Mouse (Mus musculus): ENCODE measurements around the gene Ano8. TPM values are rescaled to one million over a fixed set of nuclear protein-coding genes. Genes with fewer than 3 reads are reported as not detected.

Gene Ano8
- 5.8 TPM for polyA plus RNA-seq (2015; fragmentation: Illumina TruSeq; extraction: RNeasy Lipid Tissue Mini Kit (QIAGEN cat#74804); ENCODE audit: insufficient read depth, low replicate concordance)

DNA sequence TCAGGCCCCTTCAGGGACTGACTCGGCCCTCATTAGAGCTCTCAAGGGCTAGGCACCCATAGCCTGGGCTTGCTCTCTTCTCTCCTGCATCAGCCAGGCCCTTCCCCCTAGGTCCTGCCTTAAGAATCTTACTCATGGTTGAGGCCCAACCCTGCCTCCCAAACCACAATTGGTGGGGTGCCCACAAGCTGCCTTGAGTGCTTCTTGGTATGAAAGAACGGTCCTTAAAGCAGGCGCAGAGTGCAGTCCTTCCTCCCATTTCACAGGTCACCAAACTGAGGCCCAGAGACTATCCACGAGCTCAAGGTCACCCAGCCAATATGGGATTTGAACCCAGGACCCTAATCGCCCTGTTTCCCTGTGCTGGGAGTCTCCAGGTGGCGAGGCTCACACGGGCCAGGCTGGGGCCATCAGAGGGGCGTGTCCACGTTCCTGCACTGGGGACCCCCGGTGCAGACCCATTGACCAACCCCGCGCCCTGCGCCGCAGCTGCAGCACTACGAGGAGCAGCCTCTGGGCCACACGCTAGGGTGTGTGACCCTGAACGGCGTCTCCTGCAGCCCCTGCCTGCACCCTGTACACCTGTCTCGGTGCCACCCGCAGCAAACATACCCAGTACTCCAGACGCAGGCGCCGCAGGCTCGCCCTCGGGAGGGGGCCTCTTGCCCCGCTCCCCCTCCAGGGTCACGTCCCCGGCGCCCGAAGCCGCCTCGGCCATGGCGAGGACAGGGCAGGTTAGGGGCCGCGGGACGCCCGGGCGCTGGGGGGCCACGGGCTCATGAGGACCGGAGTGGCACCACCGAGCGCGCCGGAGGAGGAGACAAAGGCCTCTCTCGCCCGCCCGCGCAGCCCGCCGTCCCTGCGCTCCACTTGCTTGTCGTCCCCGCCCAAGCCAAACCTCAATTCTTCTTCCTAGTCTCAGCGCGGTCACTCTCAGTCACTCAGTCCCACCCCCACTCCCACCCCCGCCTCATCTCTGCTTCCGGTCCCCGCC is at the start of gene Ano8:
Ano8 (minus strand) TSS at position 822 of the 994 bp plus-strand sequence.

DNA sequence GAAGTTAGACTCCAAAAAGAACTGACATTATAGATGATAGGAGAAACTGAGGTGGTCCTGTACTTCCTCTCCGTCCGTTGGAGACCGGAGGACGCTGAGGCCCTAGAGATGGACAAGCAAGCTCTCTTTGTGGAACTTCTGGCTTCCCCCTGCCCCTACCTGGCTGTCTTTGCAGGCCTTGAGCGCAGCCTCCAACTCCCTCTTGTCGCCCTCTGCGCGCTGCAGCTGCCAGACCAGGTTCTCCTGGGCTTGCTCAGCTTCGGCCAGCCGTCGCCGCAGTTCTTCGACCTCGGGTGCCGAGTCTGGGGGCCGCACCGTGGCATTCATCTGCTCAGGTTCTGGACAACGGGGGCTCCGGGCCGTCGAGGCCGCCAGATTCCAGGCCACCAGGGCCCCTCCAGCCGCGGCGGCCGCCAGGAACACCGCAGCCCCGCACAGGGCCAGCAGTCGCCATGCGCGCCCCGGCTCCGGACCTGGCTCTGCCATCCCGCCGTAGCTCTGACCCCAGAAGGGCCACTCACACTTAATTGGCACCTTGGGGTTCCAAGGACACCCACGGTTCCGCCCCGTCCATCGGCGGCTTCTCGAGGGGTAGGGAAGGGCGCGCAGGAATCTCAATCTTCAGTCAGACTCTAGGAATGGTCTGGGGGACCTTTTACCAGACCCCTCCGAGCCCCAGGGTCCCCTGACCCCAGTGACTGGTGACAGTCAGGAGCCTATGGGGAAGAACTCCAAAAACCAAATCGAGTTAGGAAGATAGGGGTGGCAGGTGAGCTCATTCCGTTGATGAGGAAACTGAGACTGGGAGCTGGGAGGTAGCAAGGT is 39.7 kb upstream of the Ano8 start, which contains the start of gene Ccdc194:
Ccdc194 (minus strand) TSS at position 486 of the 825 bp plus-strand sequence.

DNA sequence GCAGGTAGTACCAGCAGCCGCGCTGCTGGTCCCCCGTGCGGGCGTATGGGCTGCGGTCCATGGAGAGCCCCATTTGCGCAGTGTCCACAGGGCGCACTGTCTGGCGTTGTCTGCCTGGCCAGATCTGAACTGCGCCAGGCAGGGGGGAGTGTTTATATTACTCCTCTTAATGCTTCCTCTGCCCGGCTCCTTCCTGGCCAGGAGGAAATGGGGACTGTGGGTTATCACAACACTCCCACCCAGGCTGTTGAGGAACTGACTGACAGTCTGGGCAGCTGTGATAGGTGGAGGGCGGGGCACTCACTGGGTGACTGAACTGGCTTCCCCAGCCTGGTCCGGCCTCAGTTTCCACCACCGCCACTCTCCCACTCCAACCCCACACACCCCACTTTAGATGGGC is 25.9 kb upstream of the Ano8 start, which contains the start of gene Plvap:
Plvap (minus strand) TSS at position 109 of the 400 bp plus-strand sequence.

DNA sequence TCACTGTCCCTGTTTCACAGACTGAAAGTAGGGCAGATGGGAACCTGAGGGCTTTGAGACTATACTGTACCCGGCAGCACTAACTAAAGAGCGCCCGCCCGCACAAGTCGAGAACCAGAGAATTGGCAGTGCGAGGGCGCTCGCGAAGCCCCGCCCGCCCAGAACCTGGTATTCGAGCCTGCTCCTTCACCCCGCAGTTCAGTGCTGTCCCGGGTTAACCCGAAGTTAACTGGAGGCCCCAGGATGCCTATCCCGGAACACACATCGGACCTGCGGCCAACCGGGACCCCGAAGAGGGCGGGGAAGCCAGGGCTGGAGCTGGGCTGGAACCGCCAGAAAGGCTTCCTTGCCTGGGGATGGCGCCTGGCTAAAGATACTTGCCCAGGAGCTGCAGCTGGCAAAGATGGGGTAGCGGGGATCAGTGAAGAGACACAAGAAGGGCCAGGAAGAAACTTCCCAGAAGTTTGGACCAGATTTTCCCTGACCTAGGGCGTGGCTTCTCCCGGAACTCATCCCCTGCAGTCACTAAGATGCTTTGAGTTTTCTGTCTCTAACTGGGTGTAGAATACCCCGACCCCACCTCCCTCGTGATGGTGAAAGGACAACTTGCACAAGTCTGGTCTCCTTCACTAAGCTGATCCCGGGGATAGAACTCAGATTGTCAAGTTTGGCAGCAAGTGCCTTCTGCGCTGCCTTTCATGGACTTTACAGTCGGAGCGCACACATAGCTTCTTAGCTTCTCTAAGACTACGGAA is 2.1 kb upstream of the Ano8 start, which contains the start of gene Gtpbp3:
Gtpbp3 (plus strand) TSS at position 413 of the 755 bp plus-strand sequence.

DNA sequence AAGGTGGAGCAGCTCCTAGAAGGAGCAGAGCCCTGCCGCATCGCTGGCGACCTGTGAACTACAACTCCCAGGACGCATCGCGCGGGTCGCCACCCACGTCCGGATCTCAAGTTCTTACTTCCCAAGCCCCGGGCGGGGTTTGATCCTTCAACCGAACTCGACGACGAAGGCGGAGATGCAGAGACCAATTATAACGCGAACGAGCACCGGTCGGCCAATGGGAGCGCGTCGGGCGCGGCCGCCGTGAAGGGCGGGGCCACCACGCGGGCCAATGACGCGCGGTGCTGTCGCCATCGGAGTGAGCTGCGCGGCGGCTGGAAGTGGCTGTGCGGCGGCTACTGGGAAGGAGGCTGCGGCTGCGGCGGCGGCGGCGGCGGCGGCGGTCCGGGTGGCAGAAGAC is 16.8 kb downstream of the Ano8 start, which contains the start of gene Dda1:
Dda1 (plus strand) TSS at position 284 of the 400 bp plus-strand sequence.

DNA sequence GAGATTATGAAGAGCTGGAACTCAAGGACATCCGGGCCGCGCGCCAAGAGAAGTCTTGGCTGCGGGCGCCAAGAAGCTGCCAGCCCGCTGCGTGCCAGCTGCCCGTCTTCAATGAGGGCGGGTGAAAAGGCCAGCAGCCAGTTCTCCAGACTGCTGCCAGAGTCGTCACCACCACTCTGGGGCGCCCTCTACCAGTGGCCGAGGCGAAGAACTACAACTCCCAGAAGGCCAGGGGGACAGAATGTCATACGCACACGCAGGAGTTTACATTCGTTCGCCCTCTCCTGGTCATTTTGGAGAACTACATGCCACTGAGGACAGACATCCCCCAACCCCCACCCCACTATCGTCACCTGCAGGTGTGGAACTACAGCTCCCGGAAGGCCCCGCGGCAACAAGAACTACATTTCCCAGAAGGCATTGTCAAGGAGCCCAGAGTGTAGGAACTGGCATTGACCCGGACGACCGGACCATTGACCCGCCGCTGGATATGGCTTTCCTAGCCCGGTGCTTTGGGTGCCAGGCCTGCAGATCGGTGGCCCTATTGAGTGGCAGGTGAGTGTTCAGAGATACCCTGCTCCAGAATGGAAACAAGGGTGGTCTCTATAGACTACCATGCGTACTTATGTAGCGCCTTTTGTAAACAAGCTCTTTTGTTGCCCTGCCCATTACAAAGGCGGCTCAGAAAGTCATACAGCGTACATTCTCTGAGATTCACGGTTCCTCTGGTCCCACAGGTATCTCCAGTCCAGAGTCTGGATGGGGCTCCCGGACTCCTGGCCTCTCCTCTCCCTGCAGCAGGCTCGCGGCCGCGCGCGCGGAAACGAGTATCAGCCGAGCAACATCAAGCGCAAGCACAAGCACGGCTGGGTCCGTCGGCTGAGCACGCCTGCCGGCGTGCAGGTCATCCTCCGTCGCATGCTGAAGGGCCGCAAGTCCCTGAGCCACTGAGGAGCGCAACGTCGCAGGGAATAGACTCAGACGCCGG is 21.0 kb downstream of the Ano8 start, which contains the start of gene Mrpl34:
Mrpl34 (plus strand) TSS at position 447 of the 988 bp plus-strand sequence.

DNA sequence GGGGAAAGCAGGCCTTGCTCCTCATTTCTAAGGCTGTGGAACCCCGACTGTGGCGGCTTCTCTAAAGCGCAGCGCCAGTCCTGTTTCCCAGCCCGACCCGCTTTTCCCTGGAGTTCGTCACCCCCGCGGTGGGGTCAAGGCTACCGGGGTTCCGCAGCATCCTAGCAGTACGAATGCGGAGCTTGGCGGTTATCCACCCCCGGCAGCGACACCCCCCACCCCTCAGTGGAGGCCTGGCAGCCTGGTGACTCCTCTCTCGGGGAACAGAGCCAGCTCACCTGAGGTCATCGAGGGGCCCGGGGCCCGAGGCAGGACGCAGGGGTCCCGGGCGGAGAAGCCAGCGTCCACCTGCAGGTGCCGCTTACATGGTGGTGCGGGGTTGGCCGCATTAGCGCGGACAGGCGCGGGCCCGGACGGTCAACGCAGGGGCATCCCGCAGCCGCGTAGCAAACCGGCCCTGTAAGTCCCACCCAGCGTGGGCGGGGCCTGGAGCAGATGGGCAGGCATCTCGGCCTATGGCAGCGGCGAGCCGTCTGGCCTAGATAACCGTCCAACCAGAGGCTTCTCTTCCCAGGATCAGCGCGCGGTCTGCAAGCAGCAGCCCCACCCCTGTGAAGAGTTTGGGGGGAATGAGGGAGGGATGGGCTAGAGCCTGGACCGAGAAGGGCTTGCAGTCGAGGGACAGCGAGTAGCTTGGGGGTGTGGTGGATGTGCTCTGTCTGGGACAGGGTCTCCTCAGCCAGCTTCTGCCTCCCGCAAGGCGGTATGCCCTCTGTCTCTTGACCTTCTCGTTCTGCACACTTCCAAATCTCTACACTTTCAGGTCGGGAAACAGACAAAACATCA is 22.4 kb downstream of the Ano8 start, which contains the start of gene Abhd8:
Abhd8 (minus strand) TSS at position 468 of the 846 bp plus-strand sequence.

Other genes with a start within 250 kb of the Ano8 start
- 52.8 TPM for gene Myo9b, start 213.2 kb downstream of the Ano8 start, polyA plus RNA-seq (2015; fragmentation: Illumina TruSeq; extraction: RNeasy Lipid Tissue Mini Kit (QIAGEN cat#74804); ENCODE audit: insufficient read depth, low replicate concordance)
- 36.4 TPM for gene Haus8, start 213.0 kb downstream of the Ano8 start, polyA plus RNA-seq (2015; fragmentation: Illumina TruSeq; extraction: RNeasy Lipid Tissue Mini Kit (QIAGEN cat#74804); ENCODE audit: insufficient read depth, low replicate concordance)
- gene Use1, start 119.1 kb downstream of the Ano8 start, polyA plus RNA-seq (2015; fragmentation: Illumina TruSeq; extraction: RNeasy Lipid Tissue Mini Kit (QIAGEN cat#74804); ENCODE audit: insufficient read depth, low replicate concordance): 71.6 TPM
- gene Ocel1, start 114.7 kb downstream of the Ano8 start, polyA plus RNA-seq (2015; fragmentation: Illumina TruSeq; extraction: RNeasy Lipid Tissue Mini Kit (QIAGEN cat#74804); ENCODE audit: insufficient read depth, low replicate concordance): 14.9 TPM
- 9.6 TPM for gene Nr2f6, start 104.0 kb downstream of the Ano8 start, polyA plus RNA-seq (2015; fragmentation: Illumina TruSeq; extraction: RNeasy Lipid Tissue Mini Kit (QIAGEN cat#74804); ENCODE audit: insufficient read depth, low replicate concordance)
- gene Ushbp1, start 90.2 kb downstream of the Ano8 start, polyA plus RNA-seq (2015; fragmentation: Illumina TruSeq; extraction: RNeasy Lipid Tissue Mini Kit (QIAGEN cat#74804); ENCODE audit: insufficient read depth, low replicate concordance): 6.2 TPM
- gene Babam1, start 89.1 kb downstream of the Ano8 start, polyA plus RNA-seq (2015; fragmentation: Illumina TruSeq; extraction: RNeasy Lipid Tissue Mini Kit (QIAGEN cat#74804); ENCODE audit: insufficient read depth, low replicate concordance): 49.8 TPM
- gene Ankle1, start 80.0 kb downstream of the Ano8 start, polyA plus RNA-seq (2015; fragmentation: Illumina TruSeq; extraction: RNeasy Lipid Tissue Mini Kit (QIAGEN cat#74804); ENCODE audit: insufficient read depth, low replicate concordance): 4.1 TPM
- gene Abhd8, start 22.3 kb downstream of the Ano8 start, polyA plus RNA-seq (2015; fragmentation: Illumina TruSeq; extraction: RNeasy Lipid Tissue Mini Kit (QIAGEN cat#74804); ENCODE audit: insufficient read depth, low replicate concordance): 5.3 TPM
- gene Mrpl34, start 21.0 kb downstream of the Ano8 start, polyA plus RNA-seq (2015; fragmentation: Illumina TruSeq; extraction: RNeasy Lipid Tissue Mini Kit (QIAGEN cat#74804); ENCODE audit: insufficient read depth, low replicate concordance): 16.5 TPM
- gene Dda1, start 16.8 kb downstream of the Ano8 start, polyA plus RNA-seq (2015; fragmentation: Illumina TruSeq; extraction: RNeasy Lipid Tissue Mini Kit (QIAGEN cat#74804); ENCODE audit: insufficient read depth, low replicate concordance): 19.1 TPM
- gene Gtpbp3, start 2.1 kb upstream of the Ano8 start, polyA plus RNA-seq (2015; fragmentation: Illumina TruSeq; extraction: RNeasy Lipid Tissue Mini Kit (QIAGEN cat#74804); ENCODE audit: insufficient read depth, low replicate concordance): 8.0 TPM
- 52.6 TPM for gene Plvap, start 25.8 kb upstream of the Ano8 start, polyA plus RNA-seq (2015; fragmentation: Illumina TruSeq; extraction: RNeasy Lipid Tissue Mini Kit (QIAGEN cat#74804); ENCODE audit: insufficient read depth, low replicate concordance)
- gene Ccdc194, start 39.7 kb upstream of the Ano8 start, polyA plus RNA-seq (2015; fragmentation: Illumina TruSeq; extraction: RNeasy Lipid Tissue Mini Kit (QIAGEN cat#74804); ENCODE audit: insufficient read depth, low replicate concordance): 0.12 TPM
- gene Bst2, start 51.5 kb upstream of the Ano8 start, polyA plus RNA-seq (2015; fragmentation: Illumina TruSeq; extraction: RNeasy Lipid Tissue Mini Kit (QIAGEN cat#74804); ENCODE audit: insufficient read depth, low replicate concordance): 78.7 TPM
- gene Mvb12a, start 57.0 kb upstream of the Ano8 start, polyA plus RNA-seq (2015; fragmentation: Illumina TruSeq; extraction: RNeasy Lipid Tissue Mini Kit (QIAGEN cat#74804); ENCODE audit: insufficient read depth, low replicate concordance): 14.4 TPM
- gene Tmem221, start 72.9 kb upstream of the Ano8 start, polyA plus RNA-seq (2015; fragmentation: Illumina TruSeq; extraction: RNeasy Lipid Tissue Mini Kit (QIAGEN cat#74804); ENCODE audit: insufficient read depth, low replicate concordance): 4.2 TPM
- not detected for gene Nxnl1, start 80.6 kb upstream of the Ano8 start, polyA plus RNA-seq (2015; fragmentation: Illumina TruSeq; extraction: RNeasy Lipid Tissue Mini Kit (QIAGEN cat#74804); ENCODE audit: insufficient read depth, low replicate concordance)
- 8.1 TPM for gene Slc27a1, start 82.9 kb upstream of the Ano8 start, polyA plus RNA-seq (2015; fragmentation: Illumina TruSeq; extraction: RNeasy Lipid Tissue Mini Kit (QIAGEN cat#74804); ENCODE audit: insufficient read depth, low replicate concordance)
- gene Pgls, start 106.2 kb upstream of the Ano8 start, polyA plus RNA-seq (2015; fragmentation: Illumina TruSeq; extraction: RNeasy Lipid Tissue Mini Kit (QIAGEN cat#74804); ENCODE audit: insufficient read depth, low replicate concordance): 13.8 TPM
- 96.5 TPM for gene Fam129c, start 111.7 kb upstream of the Ano8 start, polyA plus RNA-seq (2015; fragmentation: Illumina TruSeq; extraction: RNeasy Lipid Tissue Mini Kit (QIAGEN cat#74804); ENCODE audit: insufficient read depth, low replicate concordance)
- gene Colgalt1, start 125.0 kb upstream of the Ano8 start, polyA plus RNA-seq (2015; fragmentation: Illumina TruSeq; extraction: RNeasy Lipid Tissue Mini Kit (QIAGEN cat#74804); ENCODE audit: insufficient read depth, low replicate concordance): 124 TPM
- gene Unc13a, start 185.8 kb upstream of the Ano8 start, polyA plus RNA-seq (2015; fragmentation: Illumina TruSeq; extraction: RNeasy Lipid Tissue Mini Kit (QIAGEN cat#74804); ENCODE audit: insufficient read depth, low replicate concordance): 0.22 TPM
- 13.5 TPM for gene Jak3, start 190.3 kb upstream of the Ano8 start, polyA plus RNA-seq (2015; fragmentation: Illumina TruSeq; extraction: RNeasy Lipid Tissue Mini Kit (QIAGEN cat#74804); ENCODE audit: insufficient read depth, low replicate concordance)
- 7.9 TPM for gene Insl3, start 203.3 kb upstream of the Ano8 start, polyA plus RNA-seq (2015; fragmentation: Illumina TruSeq; extraction: RNeasy Lipid Tissue Mini Kit (QIAGEN cat#74804); ENCODE audit: insufficient read depth, low replicate concordance)
- gene B3gnt3, start 215.8 kb upstream of the Ano8 start, polyA plus RNA-seq (2015; fragmentation: Illumina TruSeq; extraction: RNeasy Lipid Tissue Mini Kit (QIAGEN cat#74804); ENCODE audit: insufficient read depth, low replicate concordance): 4.4 TPM
- 65.2 TPM for gene Fcho1, start 239.8 kb upstream of the Ano8 start, polyA plus RNA-seq (2015; fragmentation: Illumina TruSeq; extraction: RNeasy Lipid Tissue Mini Kit (QIAGEN cat#74804); ENCODE audit: insufficient read depth, low replicate concordance)